Mouse (Mus musculus) CH12.LX (cell line): ENCODE measurements around the gene Romo1. TPM values are rescaled to one million over a fixed set of nuclear protein-coding genes. Genes with fewer than 3 reads are reported as not detected.

ENCODE experiments used
- DNase-seq: peaks from one replicate; pipeline ENCODE4 v3.0.0-alpha.2; 2013; ENCODE audit errors: extremely low read depth
- H3K27ac ChIP-seq: 2 replicates; pipeline ENCODE4 v1.5.1; 2012; ENCODE audit warnings: low read depth, mild to moderate bottlenecking, control low read depth, moderate library complexity; ENCODE audit not compliant: insufficient read depth
- H3K27me3 ChIP-seq: replicated peaks from 2 replicates; pipeline ENCODE3; 2012; ENCODE audit warnings: inconsistent platforms
- H3K36me3 ChIP-seq, 2 experiments: replicated peaks in 1 of 2; 2 replicates each; pipeline versions ENCODE3 to v1.6.1; 2012; ENCODE audit warnings: inconsistent platforms in 1 of 2, low read length in 1 of 2, mild to moderate bottlenecking in 1 of 2, mixed read lengths in 1 of 2, moderate library complexity in 1 of 2; ENCODE audit not compliant: control insufficient read depth in 1 of 2, insufficient read depth in 1 of 2
- H3K4me1 ChIP-seq, 2 experiments: 2 replicates each; pipeline ENCODE4 v1.6.1; 2012; ENCODE audit warnings: inconsistent platforms in 1 of 2, moderate library complexity in 1 of 2; ENCODE audit not compliant: insufficient read depth in 2 of 2, control insufficient read depth in 1 of 2
- H3K4me2 ChIP-seq: 2 replicates; pipeline ENCODE4 v1.6.1; 2012; ENCODE audit warnings: low read depth, mild to moderate bottlenecking, control low read depth; ENCODE audit not compliant: poor library complexity, insufficient read depth, severe bottlenecking
- H3K4me3 ChIP-seq, 3 experiments: fragments of 150-350 bp in 1 of 3; sonication (generic) in 1 of 3; replicated peaks in 1 of 3; 2 replicates each; pipeline versions ENCODE3 to v1.5.1; 2011 to 2012; ENCODE audit warnings: low read depth in 2 of 3, low read length in 2 of 3, mild to moderate bottlenecking in 2 of 3, moderate library complexity in 2 of 3, control low read depth in 1 of 3, improper control_type of control experiment in 1 of 3, inconsistent platforms in 1 of 3, mixed read lengths in 1 of 3; ENCODE audit not compliant: poor library complexity in 1 of 3
- H3K79me2 ChIP-seq: replicated peaks from 2 replicates; pipeline ENCODE4 v1.6.1; 2012; ENCODE audit warnings: mild to moderate bottlenecking, moderate library complexity; ENCODE audit not compliant: control insufficient read depth, poor library complexity, insufficient read depth, severe bottlenecking; ENCODE audit errors: extremely low read depth
- H3K9ac ChIP-seq: 2 replicates; pipeline ENCODE4 v1.6.1; 2012; ENCODE audit warnings: low read depth, mild to moderate bottlenecking, control low read depth, moderate library complexity; ENCODE audit not compliant: insufficient read depth
- H3K9me3 ChIP-seq: replicated peaks from 2 replicates; pipeline ENCODE3; 2012; ENCODE audit warnings: low read length, inconsistent platforms, mixed read lengths
- BHLHE40 ChIP-seq: IDR thresholded peaks from 2 replicates; pipeline ENCODE4 v1.6.1; 2011; ENCODE audit warnings: mild to moderate bottlenecking, low read depth, low read length, improper control_type of control experiment
- CHD1 ChIP-seq: IDR thresholded peaks from 2 replicates; pipeline ENCODE4 v1.6.1; 2012; ENCODE audit warnings: low read depth, low read length, improper control_type of control experiment, inconsistent platforms
- CHD2 ChIP-seq: IDR thresholded peaks from 2 replicates; pipeline ENCODE4 v1.6.1; 2011; ENCODE audit warnings: low read length, improper control_type of control experiment
- CTCF ChIP-seq, 2 experiments: IDR thresholded peaks in 1 of 2; conservative IDR thresholded peaks in 1 of 2; 2 replicates each; pipeline ENCODE4 v1.5.1; 2011 to 2012; ENCODE audit warnings: low read depth in 2 of 2, low read length in 2 of 2, improper control_type of control experiment in 1 of 2, inconsistent platforms in 1 of 2, mild to moderate bottlenecking in 1 of 2, moderate library complexity in 1 of 2
- ELF1 ChIP-seq: IDR thresholded peaks from 2 replicates; pipeline ENCODE4 v1.6.1; 2014; ENCODE audit warnings: low read depth, mild to moderate bottlenecking, inconsistent platforms, low read length, improper control_type of control experiment
- ETS1 ChIP-seq: conservative IDR thresholded peaks from 2 replicates; pipeline ENCODE4 v1.6.1; 2012; ENCODE audit warnings: low read depth, mild to moderate bottlenecking, inconsistent platforms, low read length, improper control_type of control experiment, moderate library complexity
- HCFC1 ChIP-seq: IDR thresholded peaks from 2 replicates; pipeline ENCODE4 v1.6.1; 2012; ENCODE audit warnings: low read depth, mild to moderate bottlenecking, inconsistent platforms, low read length, improper control_type of control experiment
- IRF4 ChIP-seq: IDR thresholded peaks from 2 replicates; pipeline ENCODE4 v1.6.1; 2014; ENCODE audit warnings: low read depth, mild to moderate bottlenecking, inconsistent platforms, low read length, improper control_type of control experiment
- JUND ChIP-seq: conservative IDR thresholded peaks from 2 replicates; pipeline ENCODE4 v1.6.1; 2011; ENCODE audit warnings: low read depth, low read length, improper control_type of control experiment
- KAT2A ChIP-seq: IDR thresholded peaks from 2 replicates; pipeline ENCODE4 v1.6.1; 2012; ENCODE audit warnings: low read length, improper control_type of control experiment, inconsistent platforms; ENCODE audit not compliant: insufficient replicate concordance
- MAFK ChIP-seq: IDR thresholded peaks from 2 replicates; pipeline ENCODE4 v1.6.1; 2011; ENCODE audit warnings: low read length, improper control_type of control experiment; ENCODE audit not compliant: insufficient replicate concordance
- MAX ChIP-seq: IDR thresholded peaks from 2 replicates; pipeline ENCODE4 v1.6.1; 2011; ENCODE audit warnings: low read length, improper control_type of control experiment
- MEF2A ChIP-seq: IDR thresholded peaks from 2 replicates; pipeline ENCODE4 v1.6.1; 2014; ENCODE audit warnings: low read depth, mild to moderate bottlenecking, inconsistent platforms, low read length, improper control_type of control experiment, borderline replicate concordance
- MXI1 ChIP-seq: IDR thresholded peaks from 2 replicates; pipeline ENCODE4 v1.6.1; 2011; ENCODE audit warnings: mild to moderate bottlenecking, low read depth, low read length, improper control_type of control experiment
- MYC ChIP-seq: IDR thresholded peaks from 2 replicates; pipeline ENCODE4 v1.6.1; 2011; ENCODE audit warnings: low read depth, mild to moderate bottlenecking, improper control_type of control experiment, low read length
- NRF1 ChIP-seq: IDR thresholded peaks from 2 replicates; pipeline ENCODE4 v1.6.1; 2014; ENCODE audit warnings: low read depth, mild to moderate bottlenecking, inconsistent platforms, low read length, improper control_type of control experiment, moderate library complexity
- POLR2A ChIP-seq: IDR thresholded peaks from 2 replicates; pipeline ENCODE4 v1.6.1; 2011; ENCODE audit warnings: low read depth, mild to moderate bottlenecking, improper control_type of control experiment, low read length
- POLR2AphosphoS2 ChIP-seq: IDR thresholded peaks from 2 replicates; pipeline ENCODE4 v1.6.1; 2011; ENCODE audit warnings: low read depth, low read length, improper control_type of control experiment
- RAD21 ChIP-seq: IDR thresholded peaks from 2 replicates; pipeline ENCODE4 v1.6.1; 2011; ENCODE audit warnings: low read depth, mild to moderate bottlenecking, low read length, improper control_type of control experiment, moderate library complexity
- SIN3A ChIP-seq: IDR thresholded peaks from 2 replicates; pipeline ENCODE4 v1.6.1; 2012; ENCODE audit warnings: low read length, improper control_type of control experiment, inconsistent platforms
- SMC3 ChIP-seq: IDR thresholded peaks from 2 replicates; pipeline ENCODE4 v1.6.1; 2011; ENCODE audit warnings: low read depth, low read length, improper control_type of control experiment
- TBP ChIP-seq: conservative IDR thresholded peaks from 2 replicates; pipeline ENCODE4 v1.6.1; 2011; ENCODE audit warnings: low read depth, low read length, improper control_type of control experiment
- TCF12 ChIP-seq: IDR thresholded peaks from 2 replicates; pipeline ENCODE4 v1.6.1; 2014; ENCODE audit warnings: low read depth, mild to moderate bottlenecking, inconsistent platforms, low read length, improper control_type of control experiment
- UBTF ChIP-seq: IDR thresholded peaks from 2 replicates; pipeline ENCODE4 v1.6.1; 2012; ENCODE audit warnings: low read depth, mild to moderate bottlenecking, inconsistent platforms, low read length, improper control_type of control experiment, moderate library complexity
- USF1 ChIP-seq: IDR thresholded peaks from 2 replicates; pipeline ENCODE4 v1.6.1; 2014; ENCODE audit warnings: low read depth, mild to moderate bottlenecking, inconsistent platforms, low read length, improper control_type of control experiment
- USF2 ChIP-seq: conservative IDR thresholded peaks from 2 replicates; pipeline ENCODE4 v1.6.1; 2011; ENCODE audit warnings: low read depth, low read length, improper control_type of control experiment
- ZC3H11A ChIP-seq: IDR thresholded peaks from 2 replicates; pipeline ENCODE4 v1.6.1; 2012; ENCODE audit warnings: low read depth, mild to moderate bottlenecking, inconsistent platforms, low read length, improper control_type of control experiment
- ZMIZ1 ChIP-seq: IDR thresholded peaks from 2 replicates; pipeline ENCODE4 v1.6.1; 2012; ENCODE audit warnings: low read depth, mild to moderate bottlenecking, inconsistent platforms, low read length, improper control_type of control experiment
- ZNF384 ChIP-seq: IDR thresholded peaks from 2 replicates; pipeline ENCODE4 v1.6.1; 2012; ENCODE audit warnings: low read depth, low read length, improper control_type of control experiment, inconsistent platforms
- dilution Hi-C: fragments of 300-500 bp; cut with MboI; formaldehyde crosslinking; loops from 2 replicates; pipeline ENCODE4 v1.14.3; 2020; ENCODE audit warnings: low sequenced_read_pairs; ENCODE audit not compliant: extremely low pct_unique_long_range_greater_than_20kb, extremely low pct_ligation_motif_present
- in situ Hi-C: fragments of 300-500 bp; cut with MboI; formaldehyde crosslinking; loops from 3 replicates; pipeline ENCODE4 v1.14.3; 2019; ENCODE audit warnings: low sequenced_read_pairs, low pct_ligation_motif_present, low pct_unique_long_range_greater_than_20kb, mixed read lengths
- polyA plus RNA-seq: library from polyadenylated mRNA; unstranded; fragments of >175 nt; gene quantifications from 2 replicates; pipeline ENCODE4 v1.2.1, GENCODE M21; 2012; ENCODE audit warnings: low read depth; ENCODE audit not compliant: insufficient read length
- total RNA-seq, 2 experiments: library from RNA; depleted of rRNA; stranded (reverse); fragments of 300-350 nt in 1 of 2; fragments of >200 nt in 1 of 2; gene quantifications; 2 replicates each; pipeline ENCODE4 v1.2.3; 2012 to 2014

Gene Romo1
- total and polyA plus RNA-seq, 3 experiments = 130 to 303 (median 292) TPM

- in situ Hi-C loops = no loop called here
- peaks cover 4% of the 10 kb centered on the region for H3K9me3 ChIP-seq
Observed at GRCm38 (mm10) chr2:156123731-156124130, 20.1 kb upstream of the Romo1 start.

GRCm38 (mm10) chr2:156126992-156127391, 16.8 kb upstream of the Romo1 start, which contains the start of gene Gm28036:
Gm28036 (minus strand) TSS chr2:156127092.
- dilution Hi-C loops = no loop called here
- H3K27ac ChIP-seq = no peak within 1 kb of the TSS
- no peak for DNase-seq
- no peaks in the 10 kb centered on the region for H3K9me3 ChIP-seq
- peaks cover 54 to 83% of the 10 kb centered on the region in 2 experiments for H3K36me3 ChIP-seq
- H3K4me3 ChIP-seq = no peak within 1 kb of the TSS
- TF ChIP-seq MAFK = no peak
- no peak for TF ChIP-seq TCF12
- no peak for TF ChIP-seq UBTF
- TF ChIP-seq CHD2 = no peak
- TF ChIP-seq SMC3 = no peak
- no peak for TF ChIP-seq MEF2A
- TF ChIP-seq CTCF (conservative IDR thresholded peaks at IDR 0.05 in 1 of 2, IDR thresholded peaks at IDR 0.05 in 1 of 2; ENCODE audit: low read depth in 2 of 2, low read length in 2 of 2) = no peak
- no peak for TF ChIP-seq RAD21
- no peak for TF ChIP-seq SIN3A
- TF ChIP-seq MYC = no peak
- no peak for TF ChIP-seq ELF1
- TF ChIP-seq USF2 = no peak
- TF ChIP-seq ZNF384 = no peak
- no peak for TF ChIP-seq MXI1
- TF ChIP-seq USF1 = no peak
- no peak for TF ChIP-seq ETS1
- no peak for TF ChIP-seq ZMIZ1
- no peaks in the 10 kb centered on the region for H3K27me3 ChIP-seq
- H3K4me1 ChIP-seq = no peaks in the 10 kb centered on the region
- H3K79me2 ChIP-seq = no peaks in the 10 kb centered on the region
- no peak within 1 kb of the TSS for H3K4me2 ChIP-seq
- in situ Hi-C loops = loop anchor here (25.0 kb wide), 1 partner anchor 290 kb away; the partner anchor contains the start of genes Eif6 and Fam83c
- no peak within 1 kb of the TSS for H3K9ac ChIP-seq

More at GRCm38 (mm10) chr2:156123731-156124130, 20.1 kb upstream of the Romo1 start:
- peaks cover 43 to 62% of the 10 kb centered on the region in 2 experiments for H3K36me3 ChIP-seq
- DNase-seq = no peak
- no peak overlapping the region for H3K4me3 ChIP-seq
- H3K79me2 ChIP-seq = no peaks in the 10 kb centered on the region
- H3K27me3 ChIP-seq = no peaks in the 10 kb centered on the region
- no peak overlapping the region for H3K4me2 ChIP-seq
- H3K4me1 ChIP-seq = no peaks in the 10 kb centered on the region
- H3K27ac ChIP-seq = no peak overlapping the region
- no peak for TF ChIP-seq JUND
- no peak for TF ChIP-seq SMC3
- no peak for TF ChIP-seq TCF12
- no peak for TF ChIP-seq MAX
- TF ChIP-seq ZMIZ1 = no peak
- no peak for TF ChIP-seq IRF4
- TF ChIP-seq TBP = no peak
- TF ChIP-seq POLR2A = no peak
- no peak for TF ChIP-seq ZNF384
- no peak for TF ChIP-seq NRF1
- no peak for TF ChIP-seq HCFC1
- no peak for TF ChIP-seq POLR2AphosphoS2
- TF ChIP-seq CHD1 = no peak
- no peak for TF ChIP-seq KAT2A
- TF ChIP-seq ZC3H11A = no peak
- TF ChIP-seq BHLHE40 = no peak
- dilution Hi-C loops = no loop called here
- H3K9ac ChIP-seq = no peak overlapping the region
